ENCODE assay signal across 9 mouse cellular contexts in the genomic region with DNA sequence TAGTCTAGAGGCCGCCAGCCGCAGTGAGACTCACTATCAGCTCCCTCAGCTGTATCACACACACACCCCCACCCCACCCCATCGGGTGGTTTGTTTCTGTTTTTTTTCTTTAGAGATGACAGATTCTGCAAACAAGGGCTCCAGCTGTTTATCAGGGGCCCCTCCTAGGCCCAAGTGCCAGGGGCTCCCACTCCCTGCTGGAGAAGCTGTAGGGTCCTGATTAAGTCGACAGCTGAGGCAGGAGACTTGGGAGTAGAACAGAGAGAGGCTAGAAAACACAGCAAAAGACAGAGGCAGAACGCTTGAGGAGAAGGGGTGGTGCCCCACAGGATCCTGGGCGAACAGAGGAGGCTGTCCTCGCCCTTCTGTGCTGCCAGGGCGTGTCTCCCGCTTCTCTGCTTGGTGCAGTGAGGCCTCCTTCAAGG. TPM values are rescaled to one million over a fixed set of nuclear protein-coding genes. Genes with fewer than 3 reads are reported as not detected.
DNase-seq lines count a peak whose midpoint lies in the region; TF ChIP-seq lines count a peak whose summit lies in the region.
"Had no signal": no experiment of that assay in that cellular context is flagged by ENCODE, and none has a peak within 500 bp of the region (broad histone marks: within the 10 kb centered on the region; RNA-seq: fewer than 3 reads in every experiment).

No protein-coding gene starts in this region.

- H3K9me3 ChIP-seq in E14TG2a.4 (ENCODE audit: low read length) (no peaks in the 10 kb centered on the region), ES-E14 (ENCODE audit: control insufficient read depth, insufficient read depth, low read depth, low read length) (no peaks in the 10 kb centered on the region)

- no peaks in the 10 kb centered on the region for H3K27me3 ChIP-seq in E14TG2a.4 (ENCODE audit: insufficient read depth, low read length)

- intact Hi-C loops in left cerebral cortex, adult 2 months (cut with DNase I): no loop called here
- intact Hi-C loops in gastrocnemius, adult 2 months (cut with DNase I): no loop called here

- no peak for DNase-seq in ES-E14 (ENCODE audit: low read depth, low spot score)
- DNase-seq in induced T-regulatory cell, adult 2 months (ENCODE audit: low read depth): peak; percentile 65
- DNase-seq in spleen, postnatal 14 days (ENCODE audit: low spot score in 2 of 2): peak; percentile 54 to 57
- DNase-seq in left cerebral cortex, adult 2 months (ENCODE audit: extremely low spot score in 1 of 2, low spot score in 2 of 2): no peak
- DNase-seq in gastrocnemius, adult 2 months: no peak
- no peak for DNase-seq in adrenal gland, postnatal 10 days
- DNase-seq: cerebellum, adult 2 months had no signal

- peak overlapping the region; percentile 31; the same call in 1 of the 2 replicates for H3K9ac ChIP-seq in ES-E14 (ENCODE audit: insufficient read depth, low read depth, low read length, poor library complexity, severe bottlenecking)

- H3K4me1 ChIP-seq in E14TG2a.4 (replicated peaks; ENCODE audit: low read depth, low read length) (peaks cover 69% of the 10 kb centered on the region), ES-E14 (ENCODE audit: control insufficient read depth in 2 of 2, insufficient read depth in 2 of 2, low read length in 2 of 2, poor library complexity in 1 of 2) (peaks cover 7 to 15% of the 10 kb centered on the region in 2 experiments)

- no peaks in the 10 kb centered on the region for H3K36me3 ChIP-seq in E14TG2a.4 (ENCODE audit: insufficient read depth, low read length)
- no peaks in the 10 kb centered on the region for H3K36me3 ChIP-seq in ES-E14 (ENCODE audit: control insufficient read depth, insufficient read depth, low read length, poor library complexity, severe bottlenecking)

- H3K27ac ChIP-seq in ES-E14 (ENCODE audit: insufficient read depth, low read depth, low read length, poor library complexity, severe bottlenecking): peak overlapping the region; percentile 39
- H3K27ac ChIP-seq in left cerebral cortex, adult 2 months: no peak overlapping the region
- H3K27ac ChIP-seq in gastrocnemius, adult 2 months: no peak overlapping the region
- H3K27ac ChIP-seq: macrophage had no signal

- H3K4me3 ChIP-seq in E14TG2a.4 (replicated peaks; ENCODE audit: low read length) (peak overlapping the region; percentile 35), ES-E14 (ENCODE audit: insufficient read depth in 1 of 2, low read depth in 1 of 2, low read length in 2 of 2, poor library complexity in 1 of 2, severe bottlenecking in 1 of 2) (no peak overlapping the region)
- H3K4me3 ChIP-seq in left cerebral cortex, adult 2 months: no peak overlapping the region
- H3K4me3 ChIP-seq in gastrocnemius, adult 2 months: no peak overlapping the region

- TF ChIP-seq CTCF in E14TG2a.4 (conservative IDR thresholded peaks at IDR 0.05; ENCODE audit: low read length): no peak
- no peak for TF ChIP-seq CTCF in left cerebral cortex, adult 2 months (IDR thresholded peaks at IDR 0.05)
- no peak for TF ChIP-seq CTCF in gastrocnemius, adult 2 months (IDR thresholded peaks at IDR 0.05)

- in situ Hi-C loops in ES-E14 (cut with MboI; ENCODE audit: low sequenced_read_pairs in 2 of 2, unreplicated experiment in 2 of 2): no loop called here

TF ChIP-seq in ES-E14, 5 proteins besides CTCF, POLR2A, EP300 and RAD21:
- TF ChIP-seq ZNF384 (IDR thresholded peaks at IDR 0.05; ENCODE audit: low read depth, low read length) (no peak), MAFK (IDR thresholded peaks at IDR 0.05; ENCODE audit: insufficient read depth, low read depth, low read length) (no peak), HCFC1 (IDR thresholded peaks at IDR 0.05; ENCODE audit: borderline replicate concordance, insufficient read depth, low read length) (no peak), CHD2 (IDR thresholded peaks at IDR 0.05; ENCODE audit: low read depth, low read length) (no peak), ZC3H11A (IDR thresholded peaks at IDR 0.05; ENCODE audit: borderline replicate concordance, low read depth, low read length) (no peak)

RNA-seq across cellular contexts. Expression of a gene that starts 31.0 kb away (rescaled TPM):
- total RNA-seq in ES-E14 (2012; rRNA removed): 125 and 131 TPM in 2 replicates
- total RNA-seq in left cerebral cortex, adult 2 months (2021): 10 to 100 TPM; 38.2 to 38.4 TPM
- total RNA-seq in gastrocnemius, adult 2 months (2021): 10 to 100 TPM; 18.7 to 25.8 TPM
- 100 to 1,000 TPM; 178 to 185 TPM for total RNA-seq in adrenal gland, postnatal 10 days (2021)

RNA-seq across cellular contexts. Expression of a gene that starts 33.7 kb away (rescaled TPM):
- 40.0 and 58.6 TPM in 2 replicates for total RNA-seq in ES-E14 (2012; rRNA removed)
- 10 to 100 TPM; 17.3 to 22.0 TPM for total RNA-seq in left cerebral cortex, adult 2 months (2021)
- 10 to 100 TPM; 13.0 to 14.1 TPM for total RNA-seq in gastrocnemius, adult 2 months (2021)
- total RNA-seq in adrenal gland, postnatal 10 days (2021): 10 to 100 TPM; 15.4 to 19.1 TPM

Comparison
In these comparisons a context has a peak if more than half of its experiments do, and no peak if none do; other contexts are left out.
1. DNase-seq: peak in induced T-regulatory cell, adult 2 months (single experiment) and spleen, postnatal 14 days (2 of 2); none in ES-E14 (single experiment), left cerebral cortex, adult 2 months (0 of 2), gastrocnemius, adult 2 months (single experiment) and adrenal gland, postnatal 10 days (single experiment).